Mouse (Mus musculus) kidney, embryonic 14.5 days (tissue): Measurements from ENCODE around the gene Aasdh. TPM values are rescaled to one million over a fixed set of nuclear protein-coding genes. Genes with fewer than 3 reads are reported as not detected.

ENCODE experiments used
- ATAC-seq: fragments of 200-750 bp; cut with Nextera tagmentation; 2 replicates; pipeline ENCODE4 v1.8.0; 2017; ENCODE audit warnings: moderate number of reproducible peaks, mild to moderate bottlenecking, moderate TSS enrichment, moderate library complexity; ENCODE audit not compliant: low FRiP score, low TSS enrichment
- H3K27ac ChIP-seq: fragments of 300-500 bp; sonication (generic); 2 replicates; pipeline ENCODE4 v1.5.1; 2014; ENCODE audit warnings: low read depth, mild to moderate bottlenecking, low read length, moderate library complexity, mixed read lengths
- H3K27me3 ChIP-seq: fragments of 300-500 bp; sonication (generic); 2 replicates; pipeline ENCODE4 v1.6.1; 2014; ENCODE audit warnings: mild to moderate bottlenecking, low read length; ENCODE audit not compliant: control insufficient read depth, insufficient read depth
- H3K36me3 ChIP-seq: fragments of 300-500 bp; sonication (generic); 2 replicates; pipeline ENCODE4 v1.6.1; 2014; ENCODE audit warnings: low read length, mixed read lengths; ENCODE audit not compliant: control insufficient read depth, insufficient read depth
- H3K4me1 ChIP-seq: fragments of 300-500 bp; sonication (generic); 2 replicates; pipeline ENCODE4 v1.6.1; 2014; ENCODE audit warnings: low read length, mixed read lengths; ENCODE audit not compliant: control insufficient read depth, insufficient read depth
- H3K4me2 ChIP-seq: fragments of 300-500 bp; sonication (generic); replicated peaks from 2 replicates; pipeline ENCODE4 v1.6.1; 2014; ENCODE audit warnings: low read depth, mild to moderate bottlenecking, low read length
- H3K4me3 ChIP-seq: fragments of 300-500 bp; sonication (generic); 2 replicates; pipeline ENCODE4 v1.5.1; 2014; ENCODE audit warnings: mild to moderate bottlenecking, low read length
- H3K9ac ChIP-seq: fragments of 300-500 bp; sonication (generic); 2 replicates; pipeline ENCODE4 v1.6.1; 2014; ENCODE audit warnings: low read depth, mild to moderate bottlenecking, low read length, moderate library complexity
- H3K9me3 ChIP-seq: fragments of 300-500 bp; sonication (generic); 2 replicates; pipeline ENCODE4 v1.6.1; 2016; ENCODE audit warnings: low read length; ENCODE audit not compliant: control insufficient read depth
- WGBS: fragments of 180-500 bp; shearing (Covaris S2); extraction: QIAGEN DNeasy Blood & Tissue Kit; methylation state at CpG from one replicate; pipeline ENCODE4 v1.1.7; 2014; 5-methylcytosine and 5-hydroxymethylcytosine counted together
- polyA plus RNA-seq: library from polyadenylated mRNA; unstranded; fragments of >200 nt; fragmentation: Nextera tagmentation; extraction: Ambion mirVana; gene quantifications from 2 replicates; pipeline ENCODE4 v1.2.1, GENCODE M21; 2014

Gene Aasdh
- polyA plus RNA-seq, 1 experiment from 2014 or later, result 20.8 TPM

GRCm38 (mm10) chr5:76892608-76893007 lies 12.7 kb downstream of the Aasdh start:
- no peaks in the 10 kb centered on the region for H3K9me3 ChIP-seq
- 78% methylated on average over 2 of the region's 2 CpGs for WGBS
- no peak overlapping the region for H3K27ac ChIP-seq
- H3K27me3 ChIP-seq, result no peaks in the 10 kb centered on the region
- H3K4me3 ChIP-seq, result no peak overlapping the region
- H3K36me3 ChIP-seq, result peaks cover 34% of the 10 kb centered on the region
- H3K9ac ChIP-seq, result no peak overlapping the region
- no peak for ATAC-seq
- H3K4me1 ChIP-seq, result no peaks in the 10 kb centered on the region
- H3K4me2 ChIP-seq, result no peak overlapping the region

GRCm38 (mm10) chr5:76887011-76887410 lies 18.3 kb downstream of the Aasdh start:
- Histone ChIP-seq H3K27ac (no peak overlapping the region), H3K4me3 (no peak overlapping the region)
- 93% methylated on average over 2 of the region's 2 CpGs for WGBS

GRCm38 (mm10) chr5:76884107-76884506 lies 21.2 kb downstream of the Aasdh start:
- Histone ChIP-seq H3K4me1 (no peaks in the 10 kb centered on the region), H3K27ac (no peak overlapping the region), H3K9ac (no peak overlapping the region), H3K4me3 (no peak overlapping the region), H3K9me3 (no peaks in the 10 kb centered on the region), H3K27me3 (no peaks in the 10 kb centered on the region), H3K4me2 (no peak overlapping the region), H3K36me3 (peaks cover 39% of the 10 kb centered on the region)
- no peak for ATAC-seq
- WGBS, result 95% methylated on average over 1 of the region's 1 CpGs

More at GRCm38 (mm10) chr5:76887011-76887410, 18.3 kb downstream of the Aasdh start:
- no peak overlapping the region for H3K4me2 ChIP-seq
- H3K9ac ChIP-seq, result no peak overlapping the region
- H3K27me3 ChIP-seq, result no peaks in the 10 kb centered on the region
- ATAC-seq, result no peak
- no peaks in the 10 kb centered on the region for H3K4me1 ChIP-seq
- H3K9me3 ChIP-seq, result no peaks in the 10 kb centered on the region
- H3K36me3 ChIP-seq, result peaks cover 47% of the 10 kb centered on the region

GRCm38 (mm10) chr5:76876106-76876758 lies 29.1 kb downstream of the Aasdh start:
- no peak overlapping the region for H3K9ac ChIP-seq
- no peak overlapping the region for H3K4me2 ChIP-seq
- peaks cover 29% of the 10 kb centered on the region for H3K36me3 ChIP-seq
- H3K4me3 ChIP-seq, result no peak overlapping the region
- no peak for ATAC-seq
- no peak overlapping the region for H3K27ac ChIP-seq
- 84% methylated on average over 25 of the region's 25 CpGs for WGBS
- H3K4me1 ChIP-seq, result no peaks in the 10 kb centered on the region
- no peaks in the 10 kb centered on the region for H3K9me3 ChIP-seq
- no peaks in the 10 kb centered on the region for H3K27me3 ChIP-seq

- Histone ChIP-seq H3K9me3 (no peaks in the 10 kb centered on the region), H3K9ac (no peak overlapping the region), H3K4me1 (no peaks in the 10 kb centered on the region), H3K4me2 (peak overlapping the region; percentile 43), H3K27me3 (no peaks in the 10 kb centered on the region), H3K4me3 (peak overlapping the region; percentile 32; the same call in 1 of the 2 replicates), H3K27ac (no peak overlapping the region), H3K36me3 (peaks cover 31% of the 10 kb centered on the region)
- no peak for ATAC-seq
- WGBS, result 60% methylated on average over 6 of the region's 6 CpGs
These were observed 35.8 kb downstream of the Aasdh start for GRCm38 (mm10) chr5:76869553-76869952.

GRCm38 (mm10) chr5:76868693-76869286 lies 36.5 kb downstream of the Aasdh start:
- H3K27ac ChIP-seq, result no peak overlapping the region
- H3K4me3 ChIP-seq, result peak overlapping the region; percentile 32
- no peaks in the 10 kb centered on the region for H3K9me3 ChIP-seq
- no peaks in the 10 kb centered on the region for H3K4me1 ChIP-seq
- ATAC-seq, result peak; percentile 88; the same call in 1 of the 2 replicates
- WGBS, result 19% methylated on average over 16 of the region's 16 CpGs
- H3K36me3 ChIP-seq, result peaks cover 26% of the 10 kb centered on the region
- no peak overlapping the region for H3K9ac ChIP-seq
- no peaks in the 10 kb centered on the region for H3K27me3 ChIP-seq
- H3K4me2 ChIP-seq, result peak overlapping the region; percentile 43

- H3K27ac ChIP-seq, result no peak overlapping the region
- no peak for ATAC-seq
- peaks cover 17% of the 10 kb centered on the region for H3K36me3 ChIP-seq
- no peaks in the 10 kb centered on the region for H3K27me3 ChIP-seq
- H3K9ac ChIP-seq, result no peak overlapping the region
- no peak overlapping the region for H3K4me3 ChIP-seq
- no peak overlapping the region for H3K4me2 ChIP-seq
- H3K4me1 ChIP-seq, result no peaks in the 10 kb centered on the region
- H3K9me3 ChIP-seq, result no peaks in the 10 kb centered on the region
- WGBS, result 56% methylated on average over 8 of the region's 8 CpGs
These were observed 38.5 kb downstream of the Aasdh start for GRCm38 (mm10) chr5:76866819-76867218.

GRCm38 (mm10) chr5:76858444-76858843 lies 46.9 kb downstream of the Aasdh start:
- Histone ChIP-seq H3K27ac (no peak overlapping the region), H3K9me3 (no peaks in the 10 kb centered on the region), H3K4me1 (0 out of 2 replicates have a peak, but pooled peaks cover 5% of the 10 kb centered on the region), H3K4me2 (no peak overlapping the region), H3K4me3 (no peak overlapping the region), H3K9ac (no peak overlapping the region), H3K36me3 (peaks cover 4% of the 10 kb centered on the region; the same call in 1 of the 2 replicates), H3K27me3 (peaks cover 12% of the 10 kb centered on the region)
- ATAC-seq, result no peak
- WGBS, result 81% methylated on average over 13 of the region's 13 CpGs
